Mouse (Mus musculus): ENCODE data around the gene Cntn6. TPM values are rescaled to one million over a fixed set of nuclear protein-coding genes. Genes with fewer than 3 reads are reported as not detected.

Gene Cntn6
- polyA plus RNA-seq, 1 experiment from 2014 or later: 0.15 TPM

- ATAC-seq (ENCODE audit: low read depth): peak; percentile 43; the same call in 1 of the 2 replicates
- H3K4me2 ChIP-seq (ENCODE audit: low read depth, low read length): no peak overlapping the region
- H3K4me1 ChIP-seq (replicated peaks; ENCODE audit: control insufficient read depth, insufficient read depth, low read length): no peaks in the 10 kb centered on the region
- H3K27ac ChIP-seq (ENCODE audit: low read length): no peak overlapping the region
- no peak overlapping the region for H3K9ac ChIP-seq (ENCODE audit: low read length)
- H3K4me3 ChIP-seq (ENCODE audit: low read length): no peak overlapping the region
- 52% methylated on average over 2 of the region's 2 CpGs for WGBS
- no peaks in the 10 kb centered on the region for H3K9me3 ChIP-seq (ENCODE audit: control insufficient read depth, low read length)
- H3K27me3 ChIP-seq (ENCODE audit: control insufficient read depth, insufficient read depth, low read depth, low read length): no peaks in the 10 kb centered on the region
- H3K36me3 ChIP-seq (ENCODE audit: control insufficient read depth, insufficient read depth, low read length): no peaks in the 10 kb centered on the region
Measured at GRCm38 (mm10) chr6:104600838-104601397, 108.3 kb downstream of the Cntn6 start.

GRCm38 (mm10) chr6:104602894-104603293 lies 110.3 kb downstream of the Cntn6 start:
- no peak overlapping the region for H3K27ac ChIP-seq (ENCODE audit: low read length)
- no peak overlapping the region for H3K4me3 ChIP-seq (ENCODE audit: low read length)
- no peak for ATAC-seq (ENCODE audit: low read depth)
- H3K9ac ChIP-seq (ENCODE audit: low read length): no peak overlapping the region
- no peaks in the 10 kb centered on the region for H3K27me3 ChIP-seq (ENCODE audit: control insufficient read depth, insufficient read depth, low read depth, low read length)
- no peak overlapping the region for H3K4me2 ChIP-seq (ENCODE audit: low read depth, low read length)
- no peaks in the 10 kb centered on the region for H3K9me3 ChIP-seq (ENCODE audit: control insufficient read depth, low read length)
- no peaks in the 10 kb centered on the region for H3K4me1 ChIP-seq (replicated peaks; ENCODE audit: control insufficient read depth, insufficient read depth, low read length)
- no peaks in the 10 kb centered on the region for H3K36me3 ChIP-seq (ENCODE audit: control insufficient read depth, insufficient read depth, low read length)

GRCm38 (mm10) chr6:104603371-104603770 lies 110.8 kb downstream of the Cntn6 start:
- Histone ChIP-seq H3K4me2 (ENCODE audit: low read depth, low read length) (no peak overlapping the region), H3K27ac (ENCODE audit: low read length) (no peak overlapping the region), H3K4me1 (replicated peaks; ENCODE audit: control insufficient read depth, insufficient read depth, low read length) (no peaks in the 10 kb centered on the region), H3K9me3 (ENCODE audit: control insufficient read depth, low read length) (no peaks in the 10 kb centered on the region), H3K4me3 (ENCODE audit: low read length) (no peak overlapping the region), H3K36me3 (ENCODE audit: control insufficient read depth, insufficient read depth, low read length) (no peaks in the 10 kb centered on the region), H3K9ac (ENCODE audit: low read length) (no peak overlapping the region), H3K27me3 (ENCODE audit: control insufficient read depth, insufficient read depth, low read depth, low read length) (no peaks in the 10 kb centered on the region)
- no peak for ATAC-seq (ENCODE audit: low read depth)
- WGBS: 55% methylated on average over 4 of the region's 4 CpGs

- H3K27ac ChIP-seq (ENCODE audit: low read length): no peak overlapping the region
- 33% methylated on average over 3 of the region's 3 CpGs for WGBS
- peak; percentile 88 for ATAC-seq (ENCODE audit: low read depth)
- H3K27me3 ChIP-seq (ENCODE audit: control insufficient read depth, insufficient read depth, low read depth, low read length): no peaks in the 10 kb centered on the region
- no peak overlapping the region for H3K4me2 ChIP-seq (ENCODE audit: low read depth, low read length)
- no peaks in the 10 kb centered on the region for H3K9me3 ChIP-seq (ENCODE audit: control insufficient read depth, low read length)
- no peaks in the 10 kb centered on the region for H3K36me3 ChIP-seq (ENCODE audit: control insufficient read depth, insufficient read depth, low read length)
- no peak overlapping the region for H3K9ac ChIP-seq (ENCODE audit: low read length)
- H3K4me3 ChIP-seq (ENCODE audit: low read length): no peak overlapping the region
- H3K4me1 ChIP-seq (replicated peaks; ENCODE audit: control insufficient read depth, insufficient read depth, low read length): no peaks in the 10 kb centered on the region
Measured at GRCm38 (mm10) chr6:104605214-104605613, 112.6 kb downstream of the Cntn6 start.

GRCm38 (mm10) chr6:104653518-104653917 lies 160.9 kb downstream of the Cntn6 start:
- 52% methylated on average over 3 of the region's 3 CpGs for whole genome bisulfite sequencing
- H3K4me2 ChIP-seq (ENCODE audit: low read depth, low read length): no peak overlapping the region
- no peak overlapping the region for H3K9ac ChIP-seq (ENCODE audit: low read length)
- no peaks in the 10 kb centered on the region for H3K36me3 ChIP-seq (ENCODE audit: control insufficient read depth, insufficient read depth, low read length)
- H3K4me3 ChIP-seq (ENCODE audit: low read length): no peak overlapping the region
- no peaks in the 10 kb centered on the region for H3K4me1 ChIP-seq (replicated peaks; ENCODE audit: control insufficient read depth, insufficient read depth, low read length)
- ATAC-seq (ENCODE audit: low read depth): peak; percentile 34
- no peaks in the 10 kb centered on the region for H3K27me3 ChIP-seq (ENCODE audit: control insufficient read depth, insufficient read depth, low read depth, low read length)
- H3K27ac ChIP-seq (ENCODE audit: low read length): no peak overlapping the region
- H3K9me3 ChIP-seq (ENCODE audit: control insufficient read depth, low read length): no peaks in the 10 kb centered on the region

GRCm38 (mm10) chr6:104668701-104669100 lies 176.1 kb downstream of the Cntn6 start:
- Histone ChIP-seq H3K36me3 (ENCODE audit: control insufficient read depth, insufficient read depth, low read length) (no peaks in the 10 kb centered on the region), H3K4me1 (replicated peaks; ENCODE audit: control insufficient read depth, insufficient read depth, low read length) (no peaks in the 10 kb centered on the region), H3K4me2 (ENCODE audit: low read depth, low read length) (no peak overlapping the region), H3K27ac (ENCODE audit: low read length) (no peak overlapping the region), H3K4me3 (ENCODE audit: low read length) (no peak overlapping the region), H3K9me3 (ENCODE audit: control insufficient read depth, low read length) (no peaks in the 10 kb centered on the region), H3K27me3 (ENCODE audit: control insufficient read depth, insufficient read depth, low read depth, low read length) (no peaks in the 10 kb centered on the region), H3K9ac (ENCODE audit: low read length) (no peak overlapping the region)
- ATAC-seq (ENCODE audit: low read depth): no peak
- WGBS: 93% methylated on average over 2 of the region's 2 CpGs

- H3K4me3 ChIP-seq (ENCODE audit: low read length): no peak overlapping the region
- H3K36me3 ChIP-seq (ENCODE audit: control insufficient read depth, insufficient read depth, low read length): no peaks in the 10 kb centered on the region
- no peaks in the 10 kb centered on the region for H3K9me3 ChIP-seq (ENCODE audit: control insufficient read depth, low read length)
- no peaks in the 10 kb centered on the region for H3K27me3 ChIP-seq (ENCODE audit: control insufficient read depth, insufficient read depth, low read depth, low read length)
- no peak overlapping the region for H3K4me2 ChIP-seq (ENCODE audit: low read depth, low read length)
- H3K9ac ChIP-seq (ENCODE audit: low read length): no peak overlapping the region
- ATAC-seq (ENCODE audit: low read depth): no peak
- no peak overlapping the region for H3K27ac ChIP-seq (ENCODE audit: low read length)
- no peaks in the 10 kb centered on the region for H3K4me1 ChIP-seq (replicated peaks; ENCODE audit: control insufficient read depth, insufficient read depth, low read length)
Measured at GRCm38 (mm10) chr6:104674249-104674648, 181.7 kb downstream of the Cntn6 start.

- no peak overlapping the region for H3K4me3 ChIP-seq (ENCODE audit: low read length)
- H3K36me3 ChIP-seq (ENCODE audit: control insufficient read depth, insufficient read depth, low read length): no peaks in the 10 kb centered on the region
- H3K4me2 ChIP-seq (ENCODE audit: low read depth, low read length): no peak overlapping the region
- no peaks in the 10 kb centered on the region for H3K4me1 ChIP-seq (replicated peaks; ENCODE audit: control insufficient read depth, insufficient read depth, low read length)
- no peaks in the 10 kb centered on the region for H3K27me3 ChIP-seq (ENCODE audit: control insufficient read depth, insufficient read depth, low read depth, low read length)
- no peak overlapping the region for H3K9ac ChIP-seq (ENCODE audit: low read length)
- peak; percentile 60 for ATAC-seq (ENCODE audit: low read depth)
- H3K9me3 ChIP-seq (ENCODE audit: control insufficient read depth, low read length): no peaks in the 10 kb centered on the region
- 72% methylated on average over 1 of the region's 1 CpGs for WGBS
- H3K27ac ChIP-seq (ENCODE audit: low read length): no peak overlapping the region
Measured at GRCm38 (mm10) chr6:104679809-104680495, 187.4 kb downstream of the Cntn6 start.

GRCm38 (mm10) chr6:104687980-104688379 lies 195.4 kb downstream of the Cntn6 start:
- Histone ChIP-seq H3K27ac (ENCODE audit: low read length) (no peak overlapping the region), H3K4me3 (ENCODE audit: low read length) (no peak overlapping the region), H3K9me3 (ENCODE audit: control insufficient read depth, low read length) (no peaks in the 10 kb centered on the region), H3K9ac (ENCODE audit: low read length) (no peak overlapping the region), H3K36me3 (ENCODE audit: control insufficient read depth, insufficient read depth, low read length) (no peaks in the 10 kb centered on the region), H3K4me2 (ENCODE audit: low read depth, low read length) (no peak overlapping the region), H3K4me1 (replicated peaks; ENCODE audit: control insufficient read depth, insufficient read depth, low read length) (no peaks in the 10 kb centered on the region), H3K27me3 (ENCODE audit: control insufficient read depth, insufficient read depth, low read depth, low read length) (no peaks in the 10 kb centered on the region)
- ATAC-seq (ENCODE audit: low read depth): no peak
- WGBS: 63% methylated on average over 3 of the region's 3 CpGs

Measured in lung, embryonic 16.5 days (tissue).